Mouse (Mus musculus): ENCODE data around the gene Klhl3.

DNA sequence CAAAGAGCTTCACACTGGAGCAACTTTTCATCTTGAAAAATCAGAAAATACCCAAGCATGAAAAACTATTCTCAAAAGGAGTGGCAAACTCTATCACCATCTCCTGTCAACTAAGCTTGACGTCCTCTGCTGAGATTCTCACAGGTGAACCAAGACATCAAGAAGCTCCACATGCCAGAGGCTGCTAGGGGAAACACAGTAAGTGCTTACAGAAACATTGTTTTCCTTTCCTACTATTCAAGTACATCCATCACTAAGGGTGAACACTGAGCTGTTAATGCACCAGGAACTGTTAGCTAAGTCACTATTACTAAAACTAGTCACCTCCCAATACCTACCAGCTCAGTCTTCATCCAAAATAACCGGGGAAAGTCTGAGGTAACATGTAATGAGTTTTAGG, 11.6 kb upstream of the Klhl3 start:
- TF ChIP-seq TAL1 (IDR thresholded peaks at IDR 0.05; ENCODE audit: low read length) (no peak), GATA1 (IDR thresholded peaks at IDR 0.05; ENCODE audit: low read length) (no peak)

Measured in erythroblast, embryonic 14.5 days (primary cell).